ENCODE assay signal across 21 mouse cellular contexts in the genomic region with DNA sequence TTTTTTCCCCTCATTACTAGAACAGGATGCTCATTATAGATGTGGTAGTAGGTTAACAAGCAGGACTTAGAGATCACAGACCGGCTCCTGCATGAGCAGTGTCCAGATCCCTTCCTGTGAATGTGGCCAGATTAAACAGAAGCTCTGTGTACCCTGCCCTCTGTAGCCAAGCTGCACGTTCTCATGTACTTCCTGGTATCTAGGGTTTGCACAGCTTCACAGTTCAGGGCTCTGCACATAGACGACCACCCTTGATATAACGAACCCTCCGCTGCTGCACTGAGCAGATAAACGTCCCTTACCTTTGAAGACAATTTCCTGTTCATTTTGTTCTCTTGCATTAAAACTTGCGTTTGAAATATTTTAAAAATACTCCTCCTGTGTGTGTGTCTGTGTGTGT.
A peak's percentile ranks its signal among the peaks of the same experiment; 100 is the strongest.
DNase-seq lines count a peak whose midpoint lies in the region; ATAC-seq lines count a peak whose summit lies in the region.
"Had no signal": no experiment of that assay in that cellular context is flagged by ENCODE, and none has a peak within 500 bp of the region (broad histone marks: within the 10 kb centered on the region; RNA-seq: fewer than 3 reads in every experiment).

No protein-coding gene starts in this region.

- no peaks in the 10 kb centered on the region for H3K27me3 ChIP-seq in intestine, embryonic 16.5 days (replicated peaks; ENCODE audit: control insufficient read depth, insufficient read depth, low read length)
- no peaks in the 10 kb centered on the region for H3K27me3 ChIP-seq in intestine, embryonic 15.5 days (replicated peaks)
- no peaks in the 10 kb centered on the region for H3K27me3 ChIP-seq in liver, embryonic 12.5 days (replicated peaks)
- H3K27me3 ChIP-seq in liver, embryonic 15.5 days, result no peaks in the 10 kb centered on the region
- H3K27me3 ChIP-seq in forebrain, embryonic 11.5 days (ENCODE audit: control insufficient read depth, insufficient read depth, low read length), result no peaks in the 10 kb centered on the region
- H3K27me3 ChIP-seq: CH12.LX; embryonic facial prominence, embryonic 12.5 days; forebrain, embryonic 13.5 days; heart, embryonic 13.5 days; Patski had no signal

- 52% methylated on average over 7 of the region's 7 CpGs for WGBS in intestine, embryonic 16.5 days
- 47% methylated on average over 7 of the region's 7 CpGs for WGBS in intestine, embryonic 15.5 days
- 32% methylated on average over 7 of the region's 7 CpGs for WGBS in liver, embryonic 12.5 days (ENCODE audit: insufficient replicate concordance)
- WGBS in liver, embryonic 15.5 days (ENCODE audit: insufficient replicate concordance), result 34% methylated on average over 7 of the region's 7 CpGs
- WGBS in forebrain, embryonic 11.5 days, result 73% methylated on average over 7 of the region's 7 CpGs

- H3K4me2 ChIP-seq in intestine, embryonic 16.5 days (ENCODE audit: low read depth, low read length), result no peak overlapping the region
- H3K4me2 ChIP-seq in intestine, embryonic 15.5 days (replicated peaks), result no peak overlapping the region
- no peak overlapping the region for H3K4me2 ChIP-seq in liver, embryonic 12.5 days
- no peak overlapping the region for H3K4me2 ChIP-seq in liver, embryonic 15.5 days
- no peak overlapping the region for H3K4me2 ChIP-seq in forebrain, embryonic 11.5 days (ENCODE audit: low read depth, low read length, severe bottlenecking)
- H3K4me2 ChIP-seq: embryonic facial prominence, embryonic 12.5 days; forebrain, embryonic 13.5 days; heart, embryonic 13.5 days; hindbrain, embryonic 14.5 days had no signal

- no peak for DNase-seq in forebrain, embryonic 11.5 days (ENCODE audit: low spot score)
- no peak for DNase-seq in layer of hippocampus, adult 8-10 months (ENCODE audit: low spot score in 2 of 2)
- DNase-seq: adrenal gland, postnatal 14 days; cerebellum, adult 18-20 months; cerebellum, adult 9-11 months; embryo, embryonic 11 days; forebrain, postnatal 0 days; gastrocnemius, postnatal 14 days; heart, postnatal 10 days had no signal

- no peak overlapping the region for H3K9ac ChIP-seq in intestine, embryonic 16.5 days (ENCODE audit: low read depth, low read length)
- H3K9ac ChIP-seq in intestine, embryonic 15.5 days, result no peak overlapping the region
- no peak overlapping the region for H3K9ac ChIP-seq in liver, embryonic 12.5 days
- H3K9ac ChIP-seq in liver, embryonic 15.5 days, result no peak overlapping the region
- no peak overlapping the region for H3K9ac ChIP-seq in forebrain, embryonic 11.5 days (ENCODE audit: low read length)
- H3K9ac ChIP-seq: embryonic facial prominence, embryonic 12.5 days; forebrain, embryonic 13.5 days; forebrain, postnatal 0 days; heart, embryonic 13.5 days; hindbrain, embryonic 14.5 days had no signal

- H3K4me1 ChIP-seq in intestine, embryonic 16.5 days (ENCODE audit: control insufficient read depth, insufficient read depth, low read length), result no peaks in the 10 kb centered on the region
- no peaks in the 10 kb centered on the region for H3K4me1 ChIP-seq in intestine, embryonic 15.5 days (replicated peaks)
- no peaks in the 10 kb centered on the region; the same call in 1 of the 2 replicates for H3K4me1 ChIP-seq in liver, embryonic 12.5 days
- 0 out of 2 replicates have a peak, but pooled peaks cover 5% of the 10 kb centered on the region for H3K4me1 ChIP-seq in liver, embryonic 15.5 days (replicated peaks)
- no peaks in the 10 kb centered on the region for H3K4me1 ChIP-seq in forebrain, embryonic 11.5 days (replicated peaks; ENCODE audit: control insufficient read depth, insufficient read depth, low read length)

- H3K9me3 ChIP-seq in intestine, embryonic 16.5 days (ENCODE audit: control insufficient read depth, low read length), result no peaks in the 10 kb centered on the region
- no peaks in the 10 kb centered on the region for H3K9me3 ChIP-seq in intestine, embryonic 15.5 days
- no peaks in the 10 kb centered on the region for H3K9me3 ChIP-seq in liver, embryonic 12.5 days (replicated peaks)
- no peaks in the 10 kb centered on the region for H3K9me3 ChIP-seq in liver, embryonic 15.5 days (replicated peaks)
- no peaks in the 10 kb centered on the region for H3K9me3 ChIP-seq in forebrain, embryonic 11.5 days (ENCODE audit: control insufficient read depth, low read length)
- H3K9me3 ChIP-seq: embryonic facial prominence, embryonic 12.5 days; forebrain, embryonic 13.5 days; heart, embryonic 13.5 days had no signal

- no peak overlapping the region for H3K4me3 ChIP-seq in intestine, embryonic 16.5 days (ENCODE audit: low read length)
- no peak overlapping the region for H3K4me3 ChIP-seq in intestine, embryonic 15.5 days (replicated peaks)
- H3K4me3 ChIP-seq in liver, embryonic 12.5 days, result no peak overlapping the region
- H3K4me3 ChIP-seq in liver, embryonic 15.5 days (replicated peaks), result no peak overlapping the region
- H3K4me3 ChIP-seq in forebrain, embryonic 11.5 days (ENCODE audit: low read depth, low read length), result no peak overlapping the region
- H3K4me3 ChIP-seq: embryonic facial prominence, embryonic 12.5 days; forebrain, embryonic 13.5 days; heart, embryonic 13.5 days had no signal

- H3K36me3 ChIP-seq in intestine, embryonic 16.5 days (ENCODE audit: control insufficient read depth, insufficient read depth, low read length), result no peaks in the 10 kb centered on the region
- no peaks in the 10 kb centered on the region for H3K36me3 ChIP-seq in intestine, embryonic 15.5 days
- H3K36me3 ChIP-seq in liver, embryonic 12.5 days, result no peaks in the 10 kb centered on the region
- H3K36me3 ChIP-seq in liver, embryonic 15.5 days (replicated peaks), result no peaks in the 10 kb centered on the region
- no peaks in the 10 kb centered on the region for H3K36me3 ChIP-seq in forebrain, embryonic 11.5 days (ENCODE audit: control insufficient read depth, insufficient read depth, low read length)
- H3K36me3 ChIP-seq: embryonic facial prominence, embryonic 12.5 days; heart, embryonic 13.5 days had no signal

- peak; percentile 40; the same call in 1 of the 2 replicates for ATAC-seq in intestine, embryonic 16.5 days
- no peak for ATAC-seq in intestine, embryonic 15.5 days
- ATAC-seq in liver, embryonic 12.5 days, result peak; percentile 57; the same call in 1 of the 2 replicates
- ATAC-seq in liver, embryonic 15.5 days (ENCODE audit: insufficient read depth), result peak; percentile 70
- ATAC-seq in megakaryocyte-erythroid progenitor cell, adult 5-6 weeks (replicated peaks; ENCODE audit: low FRiP score, low TSS enrichment, poor library complexity, severe bottlenecking), result peak; percentile 88
- no peak for ATAC-seq in forebrain, embryonic 11.5 days (replicated peaks; ENCODE audit: low FRiP score)
- ATAC-seq: activated CD4-positive, CD25-positive, alpha-beta regulatory T cell, adult 4 months; forebrain, embryonic 13.5 days; forebrain, postnatal 0 days; Patski had no signal

- no peak overlapping the region for H3K27ac ChIP-seq in intestine, embryonic 16.5 days (ENCODE audit: low read length)
- no peak overlapping the region for H3K27ac ChIP-seq in intestine, embryonic 15.5 days
- no peak overlapping the region for H3K27ac ChIP-seq in liver, embryonic 12.5 days
- no peak overlapping the region for H3K27ac ChIP-seq in liver, embryonic 15.5 days (replicated peaks)
- no peak overlapping the region for H3K27ac ChIP-seq in forebrain, embryonic 11.5 days (ENCODE audit: low read depth, low read length)
- H3K27ac ChIP-seq: embryonic facial prominence, embryonic 12.5 days; forebrain, embryonic 13.5 days; heart, embryonic 13.5 days; hindbrain, embryonic 14.5 days had no signal

Comparison
In these comparisons a context has a peak if more than half of its experiments do, and no peak if none do; other contexts are left out.
1. ATAC-seq: peak in intestine, embryonic 16.5 days (single experiment), liver, embryonic 12.5 days (single experiment), liver, embryonic 15.5 days (single experiment) and megakaryocyte-erythroid progenitor cell, adult 5-6 weeks (single experiment); none in intestine, embryonic 15.5 days (single experiment) and forebrain, embryonic 11.5 days (single experiment).